Mouse (Mus musculus) midbrain, embryonic 12.5 days (tissue): ENCODE measurements around the gene Fgfr2. TPM values are rescaled to one million over a fixed set of nuclear protein-coding genes. Genes with fewer than 3 reads are reported as not detected.

Experiments
- ATAC-seq: fragments of 200-750 bp; cut with Nextera tagmentation; 2 replicates; pipeline ENCODE4 v1.8.0; 2017; ENCODE audit warnings: low read depth, moderate TSS enrichment, moderate library complexity; ENCODE audit not compliant: low FRiP score
- H3K27ac ChIP-seq: fragments of 300-500 bp; sonication (generic); replicated peaks from 2 replicates; pipeline ENCODE4 v1.5.1; 2016; ENCODE audit warnings: mild to moderate bottlenecking
- H3K27me3 ChIP-seq: fragments of 300-500 bp; sonication (generic); 2 replicates; pipeline ENCODE4 v1.6.1; 2016; ENCODE audit warnings: mild to moderate bottlenecking
- H3K36me3 ChIP-seq: fragments of 300-500 bp; sonication (generic); 2 replicates; pipeline ENCODE4 v1.6.1; 2016
- H3K4me1 ChIP-seq: fragments of 300-500 bp; sonication (generic); 2 replicates; pipeline ENCODE4 v1.6.1; 2016
- H3K4me2 ChIP-seq: fragments of 300-500 bp; sonication (generic); replicated peaks from 2 replicates; pipeline ENCODE4 v1.6.1; 2016; ENCODE audit warnings: mild to moderate bottlenecking, moderate library complexity
- H3K4me3 ChIP-seq: fragments of 300-500 bp; sonication (generic); 2 replicates; pipeline ENCODE4 v1.5.1; 2016; ENCODE audit warnings: mild to moderate bottlenecking
- H3K9ac ChIP-seq: fragments of 300-500 bp; sonication (generic); replicated peaks from 2 replicates; pipeline ENCODE4 v1.6.1; 2016; ENCODE audit warnings: mild to moderate bottlenecking, moderate library complexity
- H3K9me3 ChIP-seq: fragments of 300-500 bp; sonication (generic); 2 replicates; pipeline ENCODE4 v1.6.1; 2016; ENCODE audit warnings: mild to moderate bottlenecking
- WGBS: fragments of 180-500 bp; shearing (Covaris S2); methylation state at CpG from one replicate; pipeline ENCODE4 v1.1.7; 2016; 5-methylcytosine and 5-hydroxymethylcytosine counted together
- polyA plus RNA-seq: library from polyadenylated mRNA; unstranded; fragments of >200 nt; fragmentation: Nextera tagmentation; extraction: Ambion mirVana; gene quantifications from 2 replicates; pipeline ENCODE4 v1.2.1, GENCODE M21; 2016

The Fgfr2 gene
- polyA plus RNA-seq, 1 experiment from 2014 or later, result 96.5 TPM

DNA sequence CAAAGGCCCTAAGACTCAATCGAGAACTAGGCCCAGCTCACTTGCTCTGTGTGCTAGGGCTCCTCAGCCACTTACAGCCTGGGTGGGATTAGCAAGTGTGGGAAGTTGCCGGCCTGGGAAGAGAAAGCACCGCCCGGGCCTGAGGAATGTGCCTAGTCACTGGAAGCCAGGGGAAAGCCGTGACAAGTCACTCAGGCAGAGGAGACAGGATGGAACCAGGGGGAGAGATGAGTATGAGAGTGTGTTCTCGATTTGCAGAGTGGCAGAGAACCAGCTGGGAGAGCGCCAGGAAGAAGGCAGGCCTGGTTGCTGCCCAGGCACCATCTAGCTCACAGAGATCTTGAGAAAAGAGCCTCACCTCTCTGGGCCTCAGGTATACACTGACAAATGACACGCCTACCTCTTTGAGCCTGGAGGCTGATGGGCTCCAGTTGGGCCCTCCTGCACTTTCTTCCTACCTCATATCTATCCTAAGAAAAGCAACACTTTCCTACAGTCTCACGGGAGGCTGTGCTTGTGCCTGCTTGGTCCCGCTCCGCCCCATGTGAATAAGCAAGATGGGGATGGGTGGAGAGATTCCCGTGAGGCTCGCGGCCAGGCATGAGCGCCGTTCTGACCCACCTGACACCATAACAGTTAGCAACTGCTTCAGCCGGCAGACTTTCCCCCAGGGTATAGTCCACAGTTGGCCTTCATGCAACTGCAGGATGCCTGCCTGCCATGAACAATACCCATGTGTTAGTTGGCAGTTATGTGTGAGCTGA is 386.9 kb downstream of the Fgfr2 start:
- H3K27me3 ChIP-seq, result no peaks in the 10 kb centered on the region
- peaks cover 51% of the 10 kb centered on the region for H3K4me1 ChIP-seq
- 60% methylated on average over 17 of the region's 17 CpGs for WGBS
- ATAC-seq, result no peak
- H3K4me2 ChIP-seq, result no peak overlapping the region
- no peaks in the 10 kb centered on the region for H3K36me3 ChIP-seq
- H3K4me3 ChIP-seq, result no peak overlapping the region
- no peaks in the 10 kb centered on the region for H3K9me3 ChIP-seq
- no peak overlapping the region for H3K9ac ChIP-seq
- peak overlapping the region; percentile 25; the same call in 1 of the 2 replicates for H3K27ac ChIP-seq

GRCm38 (mm10) chr7:132735145-132735544 is 388.0 kb downstream of the Fgfr2 start:
- H3K9me3 ChIP-seq, result no peaks in the 10 kb centered on the region
- H3K4me2 ChIP-seq, result no peak overlapping the region
- 57% methylated on average over 5 of the region's 5 CpGs for WGBS
- H3K27ac ChIP-seq, result no peak overlapping the region
- no peaks in the 10 kb centered on the region for H3K27me3 ChIP-seq
- no peak overlapping the region for H3K4me3 ChIP-seq
- H3K4me1 ChIP-seq, result peaks cover 63% of the 10 kb centered on the region
- H3K9ac ChIP-seq, result no peak overlapping the region
- no peak for ATAC-seq
- no peaks in the 10 kb centered on the region for H3K36me3 ChIP-seq

GRCm38 (mm10) chr7:132734222-132734621 is 388.9 kb downstream of the Fgfr2 start:
- Histone ChIP-seq H3K4me3 (no peak overlapping the region), H3K36me3 (0 out of 2 replicates have a peak, but pooled peaks cover 4% of the 10 kb centered on the region), H3K9ac (no peak overlapping the region), H3K27ac (no peak overlapping the region), H3K9me3 (no peaks in the 10 kb centered on the region), H3K27me3 (no peaks in the 10 kb centered on the region), H3K4me1 (peaks cover 70% of the 10 kb centered on the region), H3K4me2 (no peak overlapping the region)
- no peak for ATAC-seq
- WGBS, result 85% methylated on average over 9 of the region's 9 CpGs

DNA sequence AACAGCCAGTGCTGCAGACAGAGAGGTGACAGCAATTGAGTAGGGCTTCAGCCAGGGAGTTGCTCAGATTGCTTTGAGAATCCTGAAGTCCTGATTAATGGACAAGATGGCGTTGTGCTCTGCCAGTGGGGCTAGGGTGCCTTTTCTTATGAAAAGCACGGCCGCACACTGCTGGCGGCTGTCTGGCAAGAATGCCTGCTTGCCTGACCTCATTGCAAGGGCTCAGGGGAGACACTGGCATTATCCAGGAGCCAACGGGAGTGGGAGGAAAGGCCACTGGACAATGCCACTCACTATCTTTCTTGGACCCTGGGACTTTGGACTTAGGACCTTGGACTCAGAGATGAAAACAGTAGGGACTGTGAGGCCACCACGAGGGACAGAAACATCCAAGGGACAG is 389.6 kb downstream of the Fgfr2 start:
- 0 out of 2 replicates have a peak, but pooled peaks cover 4% of the 10 kb centered on the region for H3K36me3 ChIP-seq
- peaks cover 72% of the 10 kb centered on the region for H3K4me1 ChIP-seq
- no peak for ATAC-seq
- H3K9ac ChIP-seq, result no peak overlapping the region
- H3K27me3 ChIP-seq, result no peaks in the 10 kb centered on the region
- 52% methylated on average over 6 of the region's 6 CpGs for WGBS
- no peaks in the 10 kb centered on the region for H3K9me3 ChIP-seq
- no peak overlapping the region for H3K4me3 ChIP-seq
- H3K4me2 ChIP-seq, result no peak overlapping the region
- H3K27ac ChIP-seq, result peak overlapping the region; percentile 39

DNA sequence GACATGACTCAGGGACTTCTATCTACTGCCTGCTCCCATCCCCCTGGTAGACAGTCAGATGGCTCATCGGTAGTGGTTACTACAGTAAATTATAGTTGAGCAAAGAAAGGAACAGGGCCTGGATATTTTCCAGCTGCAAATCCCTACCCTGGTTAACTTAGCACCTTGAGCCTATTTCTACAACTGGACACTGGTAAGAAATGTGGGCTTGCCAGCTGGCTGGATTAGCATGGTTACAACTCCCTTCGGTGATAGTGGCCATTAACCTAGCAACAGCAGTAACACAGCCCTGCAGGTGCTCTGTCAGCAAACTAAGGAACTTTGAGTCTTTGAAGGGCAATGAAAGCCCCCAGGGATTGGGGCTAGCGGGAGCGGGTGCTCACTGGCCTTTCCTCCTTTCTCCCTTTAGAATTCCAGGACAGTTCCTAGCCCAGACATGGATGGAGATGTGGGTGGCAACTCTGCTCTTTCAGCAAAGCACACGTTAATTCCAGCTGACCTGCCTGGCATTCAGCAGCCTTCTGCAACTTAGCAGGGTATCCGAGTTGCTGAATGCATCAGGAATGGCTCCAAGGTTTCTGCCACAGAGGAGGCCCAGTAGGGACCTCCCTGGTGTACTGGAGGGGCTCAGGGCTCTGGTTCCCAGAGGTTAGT is 390.9 kb downstream of the Fgfr2 start:
- 45% methylated on average over 6 of the region's 6 CpGs for WGBS
- Histone ChIP-seq H3K4me3 (no peak overlapping the region), H3K4me1 (peaks cover 76% of the 10 kb centered on the region), H3K9me3 (no peaks in the 10 kb centered on the region), H3K9ac (no peak overlapping the region), H3K4me2 (no peak overlapping the region), H3K27ac (peak overlapping the region; percentile 11), H3K27me3 (no peaks in the 10 kb centered on the region), H3K36me3 (0 out of 2 replicates have a peak, but pooled peaks cover 4% of the 10 kb centered on the region)
- ATAC-seq, result no peak

- peaks cover 79% of the 10 kb centered on the region for H3K4me1 ChIP-seq
These were observed 391.6 kb downstream of the Fgfr2 start for GRCm38 (mm10) chr7:132731558-132731957.

DNA sequence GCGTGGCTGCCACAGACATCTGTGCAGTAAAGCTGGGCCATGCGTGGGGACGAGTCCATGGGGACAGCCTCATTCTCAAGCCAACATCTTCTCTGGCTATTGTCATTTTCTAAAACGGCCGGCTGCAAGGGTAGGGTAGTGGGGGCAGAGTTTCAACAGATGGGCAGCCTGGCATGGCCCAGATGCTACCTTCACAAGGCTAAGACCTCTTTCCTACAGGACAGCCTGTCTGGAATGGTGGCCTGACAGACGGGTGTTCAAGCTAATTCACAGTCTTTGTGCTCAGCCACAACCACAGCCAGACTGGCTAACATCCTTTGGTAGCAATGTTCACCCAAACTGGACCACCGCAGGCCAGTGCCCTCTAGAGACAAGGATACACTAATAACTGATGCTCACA is 392.6 kb downstream of the Fgfr2 start:
- peaks cover 68% of the 10 kb centered on the region for H3K4me1 ChIP-seq
- 0 out of 2 replicates have a peak, but pooled peaks cover 4% of the 10 kb centered on the region for H3K36me3 ChIP-seq
- no peak overlapping the region for H3K4me2 ChIP-seq
- ATAC-seq, result no peak
- no peaks in the 10 kb centered on the region for H3K27me3 ChIP-seq
- H3K9me3 ChIP-seq, result no peaks in the 10 kb centered on the region
- H3K4me3 ChIP-seq, result no peak overlapping the region
- peak overlapping the region; percentile 11 for H3K27ac ChIP-seq
- no peak overlapping the region for H3K9ac ChIP-seq
- 81% methylated on average over 7 of the region's 7 CpGs for WGBS

More at GRCm38 (mm10) chr7:132731558-132731957, 391.6 kb downstream of the Fgfr2 start:
- no peaks in the 10 kb centered on the region for H3K9me3 ChIP-seq
- ATAC-seq, result peak; percentile 44; the same call in 1 of the 2 replicates
- 0 out of 2 replicates have a peak, but pooled peaks cover 4% of the 10 kb centered on the region for H3K36me3 ChIP-seq
- no peaks in the 10 kb centered on the region for H3K27me3 ChIP-seq
- no peak overlapping the region for H3K9ac ChIP-seq
- H3K4me2 ChIP-seq, result no peak overlapping the region
- 34% methylated on average over 6 of the region's 6 CpGs for WGBS
- H3K4me3 ChIP-seq, result no peak overlapping the region
- peak overlapping the region; percentile 11 for H3K27ac ChIP-seq

DNA sequence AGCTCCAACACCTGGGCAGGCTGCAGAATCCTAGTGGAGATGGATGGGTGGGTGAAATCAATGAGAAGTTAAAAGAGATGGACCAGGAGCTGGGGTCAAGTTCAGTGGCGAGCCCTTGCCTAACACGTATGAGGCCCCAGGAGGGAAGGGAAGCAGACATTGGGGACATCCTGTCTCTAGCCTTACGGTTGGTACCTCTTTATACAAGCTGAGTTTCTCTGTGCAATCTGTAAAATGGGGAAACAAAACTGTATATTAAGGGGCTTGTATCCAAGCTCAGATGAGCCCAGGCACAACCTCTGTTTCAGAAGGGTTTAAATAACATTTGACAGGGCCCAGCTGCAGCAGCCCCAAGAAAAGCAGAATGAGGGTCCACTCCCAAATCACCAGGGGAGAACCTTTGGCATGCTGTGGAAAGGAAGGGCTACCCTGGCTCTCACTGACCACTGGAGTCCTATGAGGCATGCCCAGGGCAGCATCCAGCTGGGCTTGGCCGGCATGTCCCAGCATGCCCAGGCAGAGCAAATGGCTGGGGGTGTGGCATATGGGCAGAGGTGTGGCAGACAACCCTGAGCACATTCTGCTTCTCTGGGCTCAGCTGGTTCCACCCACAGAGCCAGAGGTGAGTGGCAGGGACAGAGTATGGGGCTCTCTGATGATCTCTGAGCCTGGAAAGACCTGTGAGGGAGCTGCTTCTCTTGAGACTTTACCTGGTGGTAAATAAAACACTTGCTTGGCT is 393.9 kb downstream of the Fgfr2 start:
- Histone ChIP-seq H3K9me3 (no peaks in the 10 kb centered on the region), H3K27ac (no peak overlapping the region), H3K27me3 (no peaks in the 10 kb centered on the region), H3K4me1 (peaks cover 61% of the 10 kb centered on the region), H3K4me2 (no peak overlapping the region), H3K9ac (no peak overlapping the region), H3K4me3 (no peak overlapping the region), H3K36me3 (0 out of 2 replicates have a peak, but pooled peaks cover 4% of the 10 kb centered on the region)
- ATAC-seq, result no peak
- 87% methylated on average over 4 of the region's 4 CpGs for WGBS

- Histone ChIP-seq H3K27ac (no peak overlapping the region), H3K4me1 (peaks cover 40% of the 10 kb centered on the region), H3K9ac (no peak overlapping the region), H3K4me2 (no peak overlapping the region), H3K36me3 (0 out of 2 replicates have a peak, but pooled peaks cover 4% of the 10 kb centered on the region), H3K4me3 (no peak overlapping the region), H3K27me3 (no peaks in the 10 kb centered on the region), H3K9me3 (no peaks in the 10 kb centered on the region)
- no peak for ATAC-seq
- 81% methylated on average over 13 of the region's 13 CpGs for WGBS
These were observed 396.9 kb downstream of the Fgfr2 start for GRCm38 (mm10) chr7:132726106-132726861.

GRCm38 (mm10) chr7:132724501-132725062 is 398.6 kb downstream of the Fgfr2 start:
- no peak overlapping the region for H3K4me3 ChIP-seq
- H3K4me1 ChIP-seq, result peaks cover 37% of the 10 kb centered on the region
- no peak overlapping the region for H3K4me2 ChIP-seq
- H3K27me3 ChIP-seq, result no peaks in the 10 kb centered on the region
- H3K9ac ChIP-seq, result no peak overlapping the region
- no peak for ATAC-seq
- H3K9me3 ChIP-seq, result no peaks in the 10 kb centered on the region
- no peak overlapping the region for H3K27ac ChIP-seq
- H3K36me3 ChIP-seq, result no peaks in the 10 kb centered on the region
- 92% methylated on average over 5 of the region's 5 CpGs for WGBS

- no peaks in the 10 kb centered on the region for H3K36me3 ChIP-seq
- no peaks in the 10 kb centered on the region for H3K27me3 ChIP-seq
- no peak overlapping the region for H3K4me3 ChIP-seq
- no peaks in the 10 kb centered on the region for H3K9me3 ChIP-seq
- H3K4me2 ChIP-seq, result no peak overlapping the region
- no peak overlapping the region for H3K9ac ChIP-seq
- WGBS, result 92% methylated on average over 11 of the region's 11 CpGs
- H3K27ac ChIP-seq, result no peak overlapping the region
- ATAC-seq, result no peak
- peaks cover 33% of the 10 kb centered on the region for H3K4me1 ChIP-seq
These were observed 399.2 kb downstream of the Fgfr2 start for GRCm38 (mm10) chr7:132723906-132724305.
